Mouse (Mus musculus) liver, adult (tissue): ENCODE results near the gene Clec18a.
"Not testable (repeated sequence)": the region's sequence is repeated elsewhere in the genome, so short reads cannot be mapped to it uniquely, and the experiment has no call there.

Experiments used
- GATA4 ChIP-seq: IDR thresholded peaks from 2 replicates; pipeline ENCODE4 v1.6.1; 2014; ENCODE audit warnings: mild to moderate bottlenecking, low read length; ENCODE audit not compliant: insufficient replicate concordance

The Clec18a gene

DNA sequence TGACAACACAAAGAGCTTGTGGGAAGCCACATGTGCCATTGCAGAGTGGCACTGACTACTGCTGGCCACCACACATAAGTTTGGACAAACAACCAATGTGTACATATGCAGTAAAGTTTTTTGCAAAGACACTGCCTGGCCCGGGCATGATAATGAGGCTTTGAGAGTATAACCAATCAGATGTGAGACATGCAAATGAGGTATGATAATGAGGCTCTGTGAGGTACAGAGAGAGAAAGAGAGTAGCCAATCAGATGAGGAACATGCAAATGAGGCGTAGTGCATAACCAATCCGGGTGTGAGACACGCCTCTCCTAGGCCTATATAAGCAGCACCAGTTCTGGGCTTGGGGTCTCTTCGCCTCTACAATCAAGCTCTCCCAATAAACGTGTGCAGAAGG, at the start of gene Clec18a:
Gene Clec18a (minus strand): TSS at position 101 of the 400 bp plus-strand sequence.
- not testable (repeated sequence) for TF ChIP-seq GATA4

DNA sequence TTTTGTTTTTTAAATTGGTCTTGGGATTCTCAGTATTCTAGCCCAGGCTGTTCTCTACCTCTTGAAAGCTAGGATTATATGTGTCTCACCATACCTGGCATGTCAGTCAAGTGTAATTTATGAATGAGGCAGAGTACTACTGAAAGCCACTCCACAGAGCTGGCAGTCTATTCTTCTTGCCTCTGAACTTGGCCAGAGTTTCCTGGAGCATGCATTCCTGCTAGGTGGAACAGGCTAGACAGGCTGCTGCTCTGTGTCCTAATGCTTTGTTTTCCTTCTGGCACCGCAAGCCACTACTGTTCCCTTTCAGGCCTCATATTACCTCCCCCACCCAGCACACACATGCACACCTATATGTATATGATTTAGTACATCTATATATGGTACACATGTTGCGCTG, 38.5 kb upstream of the Clec18a start:
- TF ChIP-seq GATA4 = no peak

DNA sequence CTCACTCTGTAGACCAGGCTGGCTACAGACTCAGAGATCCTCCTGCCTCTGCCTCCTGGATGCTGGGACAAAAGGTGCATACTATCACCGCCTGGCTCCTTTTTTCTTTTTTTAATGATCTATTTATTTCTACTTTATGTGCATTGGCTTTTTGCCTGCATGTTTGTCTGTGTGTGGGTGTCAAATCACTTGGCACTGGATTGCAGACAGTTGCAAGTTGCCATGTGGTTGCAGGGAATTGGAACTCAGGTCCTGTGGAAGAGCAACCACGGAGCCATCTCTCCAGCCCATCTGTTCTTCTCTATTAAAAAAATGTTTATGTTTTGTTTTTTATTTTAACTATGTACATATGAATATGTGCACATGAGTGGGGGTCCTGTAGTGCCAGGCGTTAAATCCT, 27.3 kb upstream of the Clec18a start:
- TF ChIP-seq GATA4 = no peak

DNA sequence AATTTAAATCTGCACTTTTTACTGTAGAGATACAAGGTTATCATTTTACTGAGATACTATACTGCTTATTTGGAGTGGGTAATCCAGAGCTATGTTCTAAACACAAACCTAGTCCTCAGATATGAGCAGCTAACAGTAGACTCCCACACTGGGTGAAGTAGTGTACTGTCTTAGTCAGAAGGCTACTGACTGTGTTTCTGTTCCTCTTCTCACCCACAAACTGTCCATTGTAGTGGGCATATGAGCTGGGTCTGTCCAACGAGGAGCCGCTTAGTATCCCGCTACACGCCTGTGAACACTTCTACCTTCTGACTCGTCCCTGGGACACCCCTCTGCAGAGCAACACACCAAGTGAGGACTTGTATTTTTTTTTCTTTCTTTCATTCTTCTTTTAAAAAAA, 22.7 kb upstream of the Clec18a start:
- TF ChIP-seq GATA4 = no peak

DNA sequence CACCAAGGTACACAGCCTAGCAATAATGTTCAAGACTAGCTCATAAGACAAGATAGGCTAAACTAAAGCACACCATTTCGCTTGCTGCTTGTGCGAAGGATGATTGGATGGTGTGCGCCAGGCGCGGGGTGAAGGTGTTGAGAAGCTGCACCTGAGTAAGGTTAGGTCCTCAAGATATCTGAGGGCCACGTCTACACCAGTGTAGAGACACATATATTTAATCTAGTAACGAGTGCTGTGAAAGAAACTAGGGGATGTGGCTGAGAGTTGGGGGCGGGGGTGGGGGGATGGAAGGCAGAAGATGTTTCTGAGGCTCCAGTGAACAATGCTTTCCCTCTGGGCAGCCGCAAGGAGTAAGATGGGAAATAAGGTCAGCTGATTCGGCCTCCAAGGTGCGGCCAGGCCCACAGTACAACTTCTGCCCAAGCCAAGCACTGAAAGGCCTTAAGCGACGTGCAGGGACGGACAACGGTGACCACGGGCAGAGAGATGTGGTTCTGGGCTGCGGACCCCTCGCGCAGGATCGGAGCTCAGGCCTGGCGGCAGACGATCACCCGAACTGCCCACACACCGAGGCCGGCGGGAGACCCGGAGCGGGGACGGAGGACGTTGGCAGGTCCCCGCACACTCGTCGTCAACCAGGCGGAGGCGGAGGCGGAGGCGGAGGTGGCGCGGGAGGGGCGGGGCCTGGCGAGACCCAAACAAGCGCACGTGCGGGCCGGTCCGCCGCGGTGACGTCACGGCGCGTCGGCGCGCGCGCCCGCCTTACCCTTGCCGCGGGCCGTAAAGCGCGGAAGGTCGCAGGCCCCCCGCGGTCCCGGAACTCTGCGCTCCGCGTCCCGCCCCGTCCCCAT, 1.9 kb upstream of the Clec18a start, which contains the start of gene Pdpr:
Gene Pdpr (plus strand): TSS at position 766 of the 854 bp plus-strand sequence.
- no peak for TF ChIP-seq GATA4

DNA sequence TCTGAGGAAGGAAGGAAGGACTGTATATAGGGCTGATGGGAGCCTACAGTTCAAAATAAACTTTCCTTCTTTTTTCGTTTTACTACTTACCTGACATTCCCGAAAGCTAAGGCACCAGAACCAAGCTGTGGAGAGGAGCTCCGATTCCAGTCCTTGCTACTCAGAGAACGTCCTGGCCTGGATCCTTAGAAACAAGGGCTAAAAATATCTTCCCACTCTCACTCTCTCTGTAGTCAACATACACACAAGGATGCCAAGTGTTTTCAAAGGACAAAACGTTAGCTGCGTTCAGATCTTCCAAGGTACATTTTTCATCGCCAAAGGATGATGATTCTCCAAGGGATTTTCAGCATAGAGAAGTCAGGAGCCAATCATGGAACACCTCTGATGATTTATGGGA, 520 bp downstream of the Clec18a start:
- TF ChIP-seq GATA4 = no peak

DNA sequence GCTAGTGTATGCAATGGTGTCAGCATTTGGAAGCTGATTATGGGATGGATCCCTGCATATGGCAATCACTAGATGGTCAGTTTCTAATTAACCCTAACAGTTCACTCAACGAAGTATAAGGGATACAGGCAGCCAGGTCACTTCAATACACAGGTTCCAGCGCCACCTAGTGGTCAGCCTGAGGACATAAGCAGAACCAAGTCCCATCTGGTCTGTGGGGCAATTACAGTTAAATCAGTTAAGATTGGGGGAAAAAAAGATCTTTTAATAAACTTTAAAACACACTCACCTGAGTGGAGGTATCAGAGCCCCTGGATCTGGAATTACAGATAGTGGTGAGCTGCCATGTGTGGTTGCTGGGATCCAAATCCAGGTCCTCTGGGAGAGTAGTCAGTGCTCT, 2.1 kb downstream of the Clec18a start:
- TF ChIP-seq GATA4 = no peak

DNA sequence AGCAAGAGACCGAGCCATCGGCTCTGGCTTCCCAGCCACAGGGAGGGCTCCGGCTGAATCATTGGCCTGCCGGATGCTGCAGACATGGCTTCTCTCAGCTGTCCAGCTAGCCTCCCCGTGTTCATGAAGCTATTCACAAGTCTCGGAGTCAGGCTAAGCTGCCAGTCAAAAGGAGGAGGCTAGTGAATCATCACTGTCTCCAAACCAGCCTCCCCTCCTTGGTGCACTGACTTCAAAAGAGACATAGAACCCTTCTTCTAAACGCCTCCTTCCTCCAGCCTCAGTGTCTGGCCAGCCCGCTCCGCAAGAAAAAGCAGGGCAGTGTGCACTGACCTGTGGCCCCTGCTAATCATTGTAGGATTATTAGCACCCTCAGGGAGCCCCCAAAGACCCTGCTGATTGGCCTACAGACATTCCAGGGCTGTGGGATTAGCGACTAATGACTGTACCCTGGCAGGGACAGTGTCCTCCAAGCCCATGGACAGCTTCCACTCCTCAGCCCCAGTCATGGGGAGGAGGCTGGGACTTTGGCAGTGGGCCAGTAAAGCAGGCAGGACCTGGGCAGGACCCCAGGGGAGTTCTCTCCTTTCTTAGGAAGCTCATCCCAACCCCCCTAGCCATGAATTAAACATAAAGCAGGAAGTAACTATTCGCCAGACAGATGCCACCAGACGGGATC, 10.5 kb downstream of the Clec18a start:
- no peak for TF ChIP-seq GATA4

DNA sequence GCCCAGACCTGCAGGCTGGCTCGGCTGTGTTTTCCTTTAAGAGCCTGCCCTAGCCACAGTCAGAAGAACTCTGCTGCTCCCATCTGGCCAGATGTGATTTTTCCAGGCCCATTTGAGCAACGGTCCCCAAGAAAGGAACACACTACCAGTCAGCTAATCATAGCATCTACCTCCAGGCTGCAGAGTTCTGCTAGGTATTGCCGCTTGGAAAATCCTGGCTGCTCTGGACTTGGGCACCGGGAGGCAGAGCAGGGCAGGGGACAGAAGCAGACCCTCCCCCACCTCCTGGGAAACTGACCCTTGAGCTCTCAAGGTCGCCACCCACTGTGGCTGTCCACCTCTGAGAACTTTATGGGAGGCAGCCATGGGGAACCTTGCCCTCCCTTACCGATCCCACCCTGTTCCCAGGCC, 12.4 kb downstream of the Clec18a start:
- TF ChIP-seq GATA4 = no peak

DNA sequence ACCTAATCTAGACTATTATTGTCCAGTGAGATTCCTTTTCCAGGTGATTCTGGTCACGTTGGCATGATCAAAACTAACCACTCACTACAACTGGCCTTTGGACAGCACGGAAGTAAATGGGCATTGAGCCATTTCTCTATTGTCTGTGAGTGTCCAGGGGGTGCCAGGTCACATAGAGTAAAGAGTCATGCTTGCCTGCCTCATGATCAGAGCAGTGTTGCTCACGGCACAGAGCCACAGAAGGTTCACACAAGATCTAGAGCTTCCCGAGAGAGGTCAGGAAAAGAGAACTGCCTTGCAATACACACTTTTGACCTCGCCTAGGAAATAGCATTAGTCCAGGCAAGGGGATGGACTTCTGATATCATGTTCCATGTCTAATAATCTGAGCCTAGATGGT, 12.8 kb downstream of the Clec18a start:
- no peak for TF ChIP-seq GATA4

DNA sequence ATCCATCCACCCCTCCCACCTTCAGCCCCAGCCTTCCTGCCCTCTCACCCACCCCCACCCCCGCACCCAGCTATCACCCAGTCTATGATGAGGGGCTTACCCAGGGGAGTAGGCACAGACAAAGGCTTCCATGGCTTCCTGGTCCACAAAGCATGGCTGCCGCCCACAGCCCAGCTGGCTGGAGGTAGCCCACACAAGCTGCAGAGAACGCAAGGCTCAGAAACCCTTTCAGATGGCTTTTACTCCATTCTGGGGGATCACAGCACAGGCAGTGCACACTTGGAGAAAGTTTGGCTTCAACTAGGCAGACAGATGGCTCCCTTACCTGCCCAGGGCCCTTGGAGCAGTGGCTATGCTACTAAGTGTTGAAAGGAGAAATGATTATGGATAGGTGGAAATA, 16.3 kb downstream of the Clec18a start:
- no peak for TF ChIP-seq GATA4

DNA sequence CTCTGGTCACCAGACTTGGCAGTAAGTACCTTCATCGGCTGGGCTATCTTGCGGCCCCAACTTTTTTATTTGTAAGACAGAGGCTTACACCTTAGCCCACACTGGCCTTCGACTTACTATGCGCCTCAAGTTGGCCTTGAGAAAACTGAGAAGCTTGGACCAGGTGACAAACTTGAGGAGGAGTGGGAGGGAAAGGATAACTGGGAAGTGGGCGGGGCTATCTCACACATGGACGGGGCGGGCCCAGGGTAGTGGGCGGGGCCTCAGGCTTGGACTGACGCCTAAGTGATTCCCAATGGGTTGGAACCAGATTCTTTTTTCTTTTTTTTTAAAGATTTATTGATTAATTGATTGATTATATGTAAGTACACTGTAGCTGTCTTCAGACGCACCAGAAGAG, 24.8 kb downstream of the Clec18a start:
- TF ChIP-seq GATA4 = no peak

DNA sequence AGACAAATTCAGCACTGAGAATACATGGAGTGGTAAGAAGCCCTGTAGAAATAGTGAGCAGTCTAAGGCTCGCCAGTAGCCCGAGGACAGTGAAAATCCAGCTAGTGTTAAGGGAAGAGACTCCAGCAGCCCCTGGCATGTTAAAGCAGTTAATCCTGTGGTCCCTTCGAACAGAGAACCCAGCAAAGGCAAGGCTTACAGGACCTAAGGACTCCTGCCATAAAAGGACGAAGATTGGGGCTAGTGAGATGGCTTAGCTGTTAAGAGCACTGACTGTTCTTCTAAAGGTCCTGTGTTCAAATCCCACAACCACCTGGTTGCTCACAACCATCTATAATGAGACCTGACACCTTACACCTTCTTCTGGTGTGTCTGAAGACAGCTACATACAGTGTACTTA, 25.9 kb downstream of the Clec18a start:
- TF ChIP-seq GATA4 = no peak

DNA sequence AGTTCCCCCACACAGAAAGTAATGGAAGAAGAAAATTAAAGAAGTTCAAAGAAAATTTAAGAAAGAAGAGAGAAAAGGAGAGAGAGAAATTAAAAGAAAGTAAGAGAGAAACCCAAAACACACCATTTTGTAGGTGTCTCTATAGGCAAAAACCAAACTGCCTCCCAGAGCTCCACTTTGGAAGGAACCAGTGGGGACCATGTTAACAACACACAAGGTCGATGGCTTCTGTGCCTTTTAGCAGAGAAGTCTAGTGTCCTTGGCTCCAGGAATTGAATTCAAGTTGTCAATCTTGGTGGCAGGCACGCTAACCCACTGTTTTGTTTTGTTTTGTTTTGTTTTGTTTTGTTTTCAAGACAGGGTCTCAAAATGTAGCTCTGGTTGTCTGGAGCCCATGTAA, 29.3 kb downstream of the Clec18a start:
- TF ChIP-seq GATA4 = no peak

DNA sequence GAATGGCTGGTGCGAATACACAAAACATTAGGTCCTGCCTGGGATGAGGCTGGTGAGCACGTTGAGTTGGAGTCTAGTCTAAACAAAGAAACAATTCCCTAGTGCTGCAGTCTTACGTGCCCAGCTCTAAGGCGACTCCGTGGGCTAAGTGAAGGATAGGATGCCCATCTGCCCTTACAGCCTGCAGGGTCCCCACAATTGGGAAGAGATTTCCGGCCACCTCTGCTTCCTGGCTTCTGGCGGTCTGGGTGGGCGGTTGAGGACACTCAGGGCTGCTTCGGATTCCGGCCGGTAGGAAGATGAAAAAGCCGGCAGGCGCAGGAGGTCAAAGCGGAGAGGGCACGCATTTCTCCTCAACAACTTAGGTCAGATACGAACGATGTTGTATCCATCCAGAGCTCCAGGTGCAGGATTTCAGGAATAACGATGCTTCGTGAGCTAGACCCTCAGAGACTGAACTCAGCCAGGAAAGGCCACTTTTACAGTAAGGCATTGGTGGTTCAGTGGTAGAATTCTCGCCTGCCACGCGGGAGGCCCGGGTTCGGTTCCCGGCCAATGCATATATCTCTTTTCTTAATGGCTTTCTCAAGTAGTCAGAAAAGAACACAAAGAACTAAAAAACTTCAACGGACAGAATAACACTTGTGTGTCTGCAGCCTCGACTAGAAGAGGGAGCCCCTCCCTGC, 30.0 kb downstream of the Clec18a start:
- TF ChIP-seq GATA4 = no peak

DNA sequence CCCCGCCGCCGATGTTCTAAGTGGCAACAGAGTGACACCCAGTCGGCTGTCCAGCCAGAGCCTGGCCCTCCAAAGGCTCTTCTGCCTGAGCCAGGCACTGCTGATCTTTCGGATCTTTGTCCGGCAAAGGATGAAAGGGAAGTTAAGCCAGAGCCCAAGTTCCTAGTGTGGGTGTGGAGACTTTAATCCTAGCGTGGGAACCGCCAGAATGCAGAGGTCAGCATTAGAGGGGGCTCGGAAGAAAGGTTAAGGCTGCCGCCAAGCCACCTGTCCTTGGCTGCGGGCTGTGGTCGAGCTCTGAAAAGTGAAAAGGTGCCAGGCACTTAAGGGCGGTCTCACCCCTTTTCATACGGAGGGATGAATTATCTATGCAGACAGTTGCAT, 30.5 kb downstream of the Clec18a start:
- no peak for TF ChIP-seq GATA4

DNA sequence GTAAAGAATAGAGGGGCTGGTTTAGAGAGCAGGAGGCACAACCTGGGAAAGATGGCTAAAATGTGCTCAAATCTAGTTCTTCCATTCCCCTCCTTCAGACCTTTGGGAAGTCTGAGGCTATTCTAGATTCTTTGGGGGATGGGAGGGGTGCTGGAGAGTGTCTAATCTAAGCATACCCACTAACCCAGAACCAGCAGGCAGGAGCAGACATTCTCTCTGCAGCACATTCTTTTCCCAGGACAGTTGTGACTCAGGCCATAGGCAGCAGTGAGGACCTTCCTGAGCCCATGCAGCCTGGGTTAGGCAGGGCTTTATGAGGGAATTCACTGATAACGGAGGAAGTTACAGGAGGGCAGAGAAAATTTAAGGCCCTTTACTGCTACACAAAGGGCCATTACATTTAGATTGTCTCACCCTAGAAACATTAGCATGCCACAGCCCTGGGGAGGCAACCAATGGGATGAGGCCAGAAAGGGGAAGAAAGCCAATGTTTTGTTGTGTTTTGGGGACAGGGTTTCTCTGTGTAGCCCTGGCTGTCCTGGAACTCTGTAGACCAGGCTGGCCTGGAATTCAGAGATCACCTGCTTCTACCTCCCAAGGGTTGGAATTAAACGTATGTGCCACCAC, 33.2 kb downstream of the Clec18a start:
- no peak for TF ChIP-seq GATA4
